Mouse (Mus musculus): ENCODE measurements around the gene Nek1.

DNA sequence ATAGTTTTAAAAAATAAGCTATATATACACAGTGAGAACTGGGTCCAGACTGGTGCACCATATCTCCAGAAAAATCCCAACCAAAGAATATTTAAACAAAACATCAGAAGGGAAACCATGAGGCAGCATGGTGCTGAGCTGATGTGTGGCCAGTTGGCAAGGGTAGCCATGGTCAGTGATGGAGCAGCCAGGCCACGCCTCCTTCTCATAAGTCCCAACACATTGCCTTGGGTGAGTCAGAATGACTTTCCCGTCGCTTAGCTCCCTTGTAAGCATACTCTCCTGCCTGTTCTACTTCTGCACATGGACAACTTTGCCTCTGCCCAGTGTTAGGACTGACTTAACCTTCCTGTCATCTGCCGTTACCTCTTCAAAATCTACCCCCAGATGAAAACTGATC is 118.9 kb downstream of the Nek1 start:
- TF ChIP-seq CTCF (IDR thresholded peaks at IDR 0.05) (no peak), EP300 (IDR thresholded peaks at IDR 0.05; ENCODE audit: insufficient read depth, low read depth, low read length) (no peak), POLR2A (IDR thresholded peaks at IDR 0.05; ENCODE audit: insufficient read depth, low read depth, low read length) (no peak)

Measured in heart, adult 2 months (tissue).